Mouse (Mus musculus) neural tube, embryonic 14.5 days (tissue): ENCODE results near the gene Tbc1d22a. TPM values are rescaled to one million over a fixed set of nuclear protein-coding genes. Genes with fewer than 3 reads are reported as not detected.

ENCODE experiments used
- ATAC-seq: fragments of 200-750 bp; cut with Nextera tagmentation; 2 replicates; pipeline ENCODE4 v1.8.0; 2017; ENCODE audit warnings: low read depth, mild to moderate bottlenecking, moderate TSS enrichment, moderate library complexity
- H3K27ac ChIP-seq: fragments of 300-500 bp; sonication (generic); 2 replicates; pipeline ENCODE4 v1.5.1; 2014; ENCODE audit warnings: low read depth, mild to moderate bottlenecking, control low read depth, low read length, moderate library complexity, mixed read lengths
- H3K27me3 ChIP-seq: fragments of 300-500 bp; sonication (generic); 2 replicates; pipeline ENCODE4 v1.6.1; 2014; ENCODE audit warnings: low read length; ENCODE audit not compliant: control insufficient read depth, insufficient read depth
- H3K36me3 ChIP-seq: fragments of 300-500 bp; sonication (generic); 2 replicates; pipeline ENCODE4 v1.6.1; 2014; ENCODE audit warnings: low read length, mixed read lengths; ENCODE audit not compliant: control insufficient read depth, insufficient read depth
- H3K4me1 ChIP-seq: fragments of 300-500 bp; sonication (generic); 2 replicates; pipeline ENCODE4 v1.6.1; 2014; ENCODE audit warnings: low read length; ENCODE audit not compliant: control insufficient read depth, insufficient read depth
- H3K4me2 ChIP-seq: fragments of 300-500 bp; sonication (generic); 2 replicates; pipeline ENCODE4 v1.6.1; 2014; ENCODE audit warnings: mild to moderate bottlenecking, low read depth, low read length, control low read depth
- H3K4me3 ChIP-seq: fragments of 300-500 bp; sonication (generic); 2 replicates; pipeline ENCODE4 v1.5.1; 2014; ENCODE audit warnings: low read depth, low read length, control low read depth, mixed read lengths
- H3K9ac ChIP-seq: fragments of 300-500 bp; sonication (generic); replicated peaks from 2 replicates; pipeline ENCODE4 v1.6.1; 2014; ENCODE audit warnings: low read depth, mild to moderate bottlenecking, control low read depth, low read length, mixed read lengths
- H3K9me3 ChIP-seq: fragments of 300-500 bp; sonication (generic); 2 replicates; pipeline ENCODE4 v1.6.1; 2016; ENCODE audit warnings: low read length; ENCODE audit not compliant: control insufficient read depth
- WGBS: fragments of 180-500 bp; shearing (Covaris S2); extraction: QIAGEN DNeasy Blood & Tissue Kit; methylation state at CpG from one replicate; pipeline ENCODE4 v1.1.7; 2014; 5-methylcytosine and 5-hydroxymethylcytosine counted together
- polyA plus RNA-seq: library from polyadenylated mRNA; unstranded; fragments of >200 nt; fragmentation: Nextera tagmentation; extraction: Ambion mirVana; gene quantifications from 2 replicates; pipeline ENCODE4 v1.2.1, GENCODE M21; 2014

Tbc1d22a gene
- polyA plus RNA-seq, 1 experiment from 2014 or later: 8.9 TPM

DNA sequence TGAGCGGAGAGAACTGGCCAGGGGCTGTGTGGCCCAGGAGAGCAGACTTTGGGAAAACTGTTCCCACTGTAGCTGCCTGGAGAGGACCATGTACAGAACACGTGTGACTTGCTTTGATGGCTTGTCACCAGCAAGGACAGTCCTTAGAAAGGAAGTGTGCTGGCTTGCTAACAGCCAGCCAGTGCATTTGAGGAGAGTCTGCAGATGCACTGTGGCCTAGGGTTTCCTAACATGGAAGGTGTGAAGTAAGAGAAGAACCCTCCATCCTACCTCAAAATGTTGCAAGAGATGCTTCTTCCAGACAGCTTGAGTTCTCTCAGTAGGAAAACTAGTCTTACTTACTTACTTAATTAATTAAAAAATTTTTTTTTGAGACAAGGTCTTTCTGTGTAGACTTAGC lies 140.7 kb downstream of the Tbc1d22a start:
- Histone ChIP-seq H3K36me3 (no peaks in the 10 kb centered on the region), H3K27me3 (no peaks in the 10 kb centered on the region), H3K9ac (no peak overlapping the region), H3K9me3 (no peaks in the 10 kb centered on the region), H3K27ac (no peak overlapping the region), H3K4me3 (no peak overlapping the region), H3K4me2 (no peak overlapping the region), H3K4me1 (no peaks in the 10 kb centered on the region)
- ATAC-seq: no peak
- 96% methylated on average over 2 of the region's 2 CpGs for WGBS

DNA sequence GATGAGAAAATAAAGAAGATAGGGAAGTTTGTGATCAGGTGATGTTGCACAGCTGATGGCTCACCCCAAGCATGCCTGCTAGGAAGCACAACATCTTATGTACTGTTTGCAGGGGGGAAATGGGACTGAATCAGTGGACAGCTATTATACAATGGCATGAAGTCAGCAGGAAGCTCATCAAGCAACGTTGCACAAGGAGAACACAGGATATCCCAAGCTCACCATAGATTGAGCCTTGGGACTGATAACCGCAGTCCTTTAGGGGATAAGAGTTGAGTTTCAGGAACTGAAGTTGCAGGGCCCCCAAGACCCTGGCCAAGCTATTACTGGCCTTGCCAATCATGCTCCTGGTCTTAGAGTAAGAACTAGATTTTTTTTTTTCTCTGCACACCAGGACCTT lies 141.6 kb downstream of the Tbc1d22a start:
- H3K4me2 ChIP-seq: no peak overlapping the region
- H3K9ac ChIP-seq: no peak overlapping the region
- H3K27ac ChIP-seq: no peak overlapping the region
- H3K27me3 ChIP-seq: no peaks in the 10 kb centered on the region
- H3K4me3 ChIP-seq: no peak overlapping the region
- no peaks in the 10 kb centered on the region for H3K9me3 ChIP-seq
- 79% methylated on average over 2 of the region's 2 CpGs for WGBS
- no peak for ATAC-seq
- H3K4me1 ChIP-seq: no peaks in the 10 kb centered on the region
- no peaks in the 10 kb centered on the region for H3K36me3 ChIP-seq

DNA sequence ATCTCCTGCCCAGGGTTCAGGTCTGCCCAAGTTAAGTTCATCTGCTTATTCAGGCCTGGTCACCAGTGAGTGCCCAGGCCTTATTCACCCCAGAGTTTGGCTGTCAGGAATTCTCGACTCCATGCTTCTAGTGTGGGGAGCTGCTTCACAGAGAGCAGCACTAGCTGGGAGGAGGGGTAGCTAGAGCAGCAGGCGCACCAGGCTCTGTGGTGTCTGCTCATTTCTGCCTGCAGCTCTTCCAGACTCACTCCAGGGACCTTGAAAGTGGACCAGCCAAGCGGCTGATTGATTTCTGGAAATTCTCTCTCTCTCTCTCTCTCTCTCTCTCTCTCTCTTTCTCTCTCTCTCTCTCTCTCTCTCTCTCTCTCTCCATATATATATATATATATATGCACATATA lies 146.1 kb downstream of the Tbc1d22a start:
- Histone ChIP-seq H3K27me3 (no peaks in the 10 kb centered on the region), H3K4me3 (no peak overlapping the region), H3K9ac (no peak overlapping the region), H3K4me2 (no peak overlapping the region), H3K9me3 (no peaks in the 10 kb centered on the region), H3K27ac (no peak overlapping the region), H3K36me3 (no peaks in the 10 kb centered on the region), H3K4me1 (peaks cover 11% of the 10 kb centered on the region)
- WGBS: 51% methylated on average over 3 of the region's 3 CpGs
- no peak for ATAC-seq

DNA sequence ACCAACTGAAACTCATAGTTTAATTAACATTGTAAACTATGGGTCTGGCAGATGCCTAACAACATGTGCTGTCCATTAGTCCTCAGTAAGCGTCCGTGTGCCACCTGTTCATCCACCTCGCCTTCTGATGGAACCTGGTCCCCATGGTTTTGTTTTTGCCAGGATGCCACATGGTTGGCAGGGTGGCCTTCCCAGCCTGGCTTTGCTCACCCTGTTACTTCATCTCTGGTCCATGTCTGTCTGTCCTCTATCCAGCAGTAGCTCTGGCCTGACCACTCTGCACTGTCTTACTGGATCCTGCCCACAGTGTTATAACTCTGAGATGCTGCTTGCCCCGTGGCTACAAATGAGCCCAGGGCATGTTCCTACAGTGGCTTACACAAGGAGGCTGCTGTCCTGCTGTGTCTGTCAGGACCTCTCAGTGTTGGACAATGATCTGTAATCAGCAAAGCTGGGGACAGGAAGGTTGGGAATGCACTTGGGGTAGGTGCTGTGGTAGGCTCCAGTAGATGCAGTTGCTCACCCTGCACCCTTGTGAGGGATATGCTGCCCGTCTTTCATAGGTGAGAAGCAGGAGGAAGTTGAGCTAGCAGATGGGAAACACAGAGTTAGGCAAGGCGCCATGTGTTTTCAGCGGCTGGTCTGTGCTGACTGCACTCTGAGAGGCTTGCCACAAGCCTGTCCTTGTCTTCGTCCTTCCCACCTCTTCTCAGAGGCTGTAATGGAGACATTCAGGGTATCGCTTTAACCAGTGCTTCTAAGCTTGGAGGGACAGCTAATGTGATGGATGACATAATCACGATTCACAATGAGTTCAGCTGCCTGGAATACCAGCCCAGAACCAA lies 148.3 kb downstream of the Tbc1d22a start:
- 64% methylated on average over 10 of the region's 10 CpGs for WGBS
- H3K36me3 ChIP-seq: no peaks in the 10 kb centered on the region
- ATAC-seq: no peak
- no peak overlapping the region for H3K4me3 ChIP-seq
- no peaks in the 10 kb centered on the region for H3K9me3 ChIP-seq
- no peaks in the 10 kb centered on the region for H3K27me3 ChIP-seq
- H3K4me2 ChIP-seq: no peak overlapping the region
- H3K27ac ChIP-seq: no peak overlapping the region
- peaks cover 19% of the 10 kb centered on the region for H3K4me1 ChIP-seq
- no peak overlapping the region for H3K9ac ChIP-seq

DNA sequence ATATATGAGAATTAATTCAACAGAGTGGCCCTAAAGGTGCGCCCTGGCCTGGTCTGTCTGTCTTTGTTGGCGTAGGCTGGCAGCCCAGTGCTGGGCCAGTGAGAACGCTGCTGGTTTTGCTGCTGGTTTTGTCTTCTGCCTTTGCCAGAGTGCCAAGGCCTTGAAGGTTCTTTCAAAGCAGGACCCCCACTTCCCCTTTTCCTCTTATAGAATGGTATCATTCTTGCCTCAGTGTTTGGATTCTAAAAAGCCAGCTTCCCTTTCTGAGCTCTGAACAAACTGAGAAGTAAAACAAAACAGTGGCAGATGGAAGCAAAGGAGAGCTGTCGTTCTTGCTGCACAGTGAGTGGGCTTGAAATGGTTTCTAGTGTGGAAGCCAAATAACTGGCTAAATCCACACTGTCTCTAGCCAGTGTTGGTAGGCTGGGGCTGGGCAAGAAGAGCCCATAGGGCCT lies 149.6 kb downstream of the Tbc1d22a start:
- 71% methylated on average over 4 of the region's 4 CpGs for WGBS
- H3K9ac ChIP-seq: no peak overlapping the region
- no peaks in the 10 kb centered on the region for H3K9me3 ChIP-seq
- H3K27me3 ChIP-seq: no peaks in the 10 kb centered on the region
- ATAC-seq: no peak
- peaks cover 25% of the 10 kb centered on the region for H3K4me1 ChIP-seq
- no peak overlapping the region for H3K4me2 ChIP-seq
- no peak overlapping the region for H3K27ac ChIP-seq
- H3K36me3 ChIP-seq: no peaks in the 10 kb centered on the region
- H3K4me3 ChIP-seq: no peak overlapping the region

DNA sequence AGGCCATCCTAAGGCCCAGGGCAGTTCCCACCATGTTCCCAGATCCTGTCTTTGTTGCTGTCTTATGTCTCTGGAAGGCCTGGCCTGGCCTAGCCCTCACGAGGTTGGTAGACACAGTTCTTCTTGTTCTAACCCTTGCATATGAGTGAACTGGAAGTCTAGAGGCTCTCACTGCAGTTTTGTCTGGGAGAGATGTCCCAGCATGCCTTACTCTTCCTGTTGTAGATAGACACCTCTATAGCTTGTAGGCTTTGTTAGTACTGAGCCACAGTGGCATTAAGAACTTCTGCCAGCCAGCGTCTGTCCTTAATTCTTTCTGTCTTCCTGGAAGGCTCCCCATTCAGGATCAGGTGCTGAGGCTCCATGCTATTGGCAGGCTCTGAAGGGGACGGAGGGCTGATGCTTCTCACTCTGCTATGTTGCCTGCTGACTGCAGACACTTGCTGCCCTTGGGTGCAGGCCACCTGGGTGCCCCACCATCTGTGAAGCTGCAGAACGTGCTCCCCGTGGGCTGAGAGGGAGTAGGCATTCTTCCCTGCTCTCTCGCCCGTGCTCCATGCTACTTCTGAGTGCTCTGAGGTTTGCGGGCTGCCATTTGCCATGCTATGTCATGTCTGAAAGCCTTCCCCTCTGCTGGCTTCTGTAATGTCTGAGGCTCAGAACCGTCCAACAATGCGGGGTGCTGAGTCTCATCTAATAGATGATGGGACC lies 150.8 kb downstream of the Tbc1d22a start:
- Histone ChIP-seq H3K4me1 (peaks cover 25% of the 10 kb centered on the region), H3K9ac (no peak overlapping the region), H3K4me2 (no peak overlapping the region), H3K36me3 (no peaks in the 10 kb centered on the region), H3K9me3 (no peaks in the 10 kb centered on the region), H3K27ac (no peak overlapping the region), H3K27me3 (no peaks in the 10 kb centered on the region), H3K4me3 (no peak overlapping the region)
- ATAC-seq: no peak
- WGBS: 81% methylated on average over 10 of the region's 10 CpGs

DNA sequence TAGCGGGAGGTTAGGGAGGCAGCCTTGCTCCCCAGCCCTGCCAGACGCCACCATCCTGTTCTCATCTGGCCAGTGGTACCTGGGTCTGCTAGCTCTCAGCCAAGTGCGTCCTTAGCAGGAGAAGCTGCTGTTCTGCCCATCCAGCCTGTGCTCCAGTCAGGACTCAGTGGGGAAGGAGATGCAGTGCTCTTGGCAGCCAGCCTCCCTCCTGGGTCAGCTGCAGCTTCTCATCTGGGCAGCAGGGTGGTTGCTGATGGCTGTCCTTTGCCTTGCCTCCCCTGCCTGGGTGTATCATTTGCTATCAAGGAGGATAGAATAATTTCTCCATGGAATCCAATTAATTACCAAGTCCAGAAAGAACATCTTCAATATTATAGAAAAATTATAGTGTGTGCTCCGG lies 152.5 kb downstream of the Tbc1d22a start:
- Histone ChIP-seq H3K9ac (no peak overlapping the region), H3K4me1 (peaks cover 25% of the 10 kb centered on the region), H3K4me3 (no peak overlapping the region), H3K4me2 (no peak overlapping the region), H3K36me3 (no peaks in the 10 kb centered on the region), H3K9me3 (no peaks in the 10 kb centered on the region), H3K27ac (no peak overlapping the region), H3K27me3 (no peaks in the 10 kb centered on the region)
- ATAC-seq: no peak
- 71% methylated on average over 4 of the region's 4 CpGs for WGBS

DNA sequence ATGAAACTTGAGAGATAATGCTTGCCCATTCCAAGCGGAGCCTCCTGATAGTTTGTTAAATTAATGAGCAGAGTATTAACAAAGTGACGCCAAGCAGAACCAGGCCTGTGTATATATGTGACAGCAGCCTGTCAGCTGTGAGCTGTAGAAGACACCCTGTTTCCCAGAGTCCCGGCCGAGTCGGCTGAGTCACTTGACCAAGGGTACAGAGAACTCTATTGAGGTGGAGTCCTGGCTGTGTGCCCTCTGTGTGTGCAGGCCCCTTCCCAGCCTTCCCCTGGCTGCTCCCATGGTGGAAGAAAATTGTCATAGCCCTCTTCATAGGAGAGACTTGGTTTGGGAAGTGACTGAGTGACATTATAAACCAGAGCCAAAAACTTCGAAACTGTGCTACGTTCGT lies 153.0 kb downstream of the Tbc1d22a start:
- WGBS: 59% methylated on average over 8 of the region's 8 CpGs
- Histone ChIP-seq H3K9ac (no peak overlapping the region), H3K27me3 (no peaks in the 10 kb centered on the region), H3K4me2 (no peak overlapping the region), H3K36me3 (no peaks in the 10 kb centered on the region), H3K4me1 (peaks cover 25% of the 10 kb centered on the region), H3K4me3 (no peak overlapping the region), H3K27ac (no peak overlapping the region), H3K9me3 (no peaks in the 10 kb centered on the region)
- ATAC-seq: no peak

DNA sequence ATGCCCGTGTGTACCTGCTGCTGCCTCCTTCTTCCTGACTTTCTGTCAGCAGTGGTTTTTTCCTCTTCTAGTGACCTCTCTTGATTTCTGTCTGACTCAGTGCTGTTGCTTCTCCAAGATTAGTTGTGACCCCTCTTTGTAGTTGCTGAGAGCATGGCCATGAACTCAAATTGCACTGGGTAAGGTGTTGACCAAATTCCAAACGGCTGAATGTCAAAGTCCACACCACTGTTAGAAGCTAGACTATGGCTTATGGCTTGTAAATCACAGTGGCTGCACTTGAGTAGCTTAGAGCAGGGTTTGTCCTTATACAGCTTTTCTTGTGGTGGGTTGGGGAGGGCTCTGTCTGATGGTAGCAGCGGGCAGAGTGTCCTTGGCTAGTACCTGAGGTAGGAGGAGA lies 156.6 kb downstream of the Tbc1d22a start:
- WGBS: 88% methylated on average over 3 of the region's 3 CpGs
- H3K4me1 ChIP-seq: peaks cover 14% of the 10 kb centered on the region
- ATAC-seq: no peak

More for the DNA sequence above, 156.6 kb downstream of the Tbc1d22a start:
- H3K36me3 ChIP-seq: no peaks in the 10 kb centered on the region
- no peak overlapping the region for H3K4me3 ChIP-seq
- no peak overlapping the region for H3K27ac ChIP-seq
- no peak overlapping the region for H3K9ac ChIP-seq
- H3K9me3 ChIP-seq: no peaks in the 10 kb centered on the region
- H3K27me3 ChIP-seq: no peaks in the 10 kb centered on the region
- no peak overlapping the region for H3K4me2 ChIP-seq
